Mouse (Mus musculus) G1E-ER4 (cell line): ENCODE results near the gene Arntl2. TPM values are rescaled to one million over a fixed set of nuclear protein-coding genes. Genes with fewer than 3 reads are reported as not detected.

Experiments
- GATA1 ChIP-seq: IDR thresholded peaks from one replicate; pipeline ENCODE4 v1.8.0; 2012; ENCODE audit warnings: low read length, inconsistent platforms
- polyA plus RNA-seq: library from polyadenylated mRNA; stranded (reverse); fragments of >175 nt; gene quantifications from 2 replicates; pipeline ENCODE4 v1.2.3, GENCODE M21; 2012

The Arntl2 gene
- polyA plus RNA-seq = not detected in 2 replicates

- TF ChIP-seq GATA1 = no peak
These were observed at the start of gene Arntl2 for GRCm38 (mm10) chr6:146795924-146796545. Gene Arntl2 (plus strand): TSS chr6:146796055.

GRCm38 (mm10) chr6:146746577-146746976 is 49.3 kb upstream of the Arntl2 start:
- TF ChIP-seq GATA1 = no peak

- no peak for TF ChIP-seq GATA1
These were observed 48.8 kb upstream of the Arntl2 start for GRCm38 (mm10) chr6:146747057-146747456.

- no peak for TF ChIP-seq GATA1
These were observed 47.6 kb upstream of the Arntl2 start for GRCm38 (mm10) chr6:146748271-146748670.

GRCm38 (mm10) chr6:146751671-146752070 is 44.2 kb upstream of the Arntl2 start:
- TF ChIP-seq GATA1 = no peak

- TF ChIP-seq GATA1 = no peak
These were observed 43.7 kb upstream of the Arntl2 start for GRCm38 (mm10) chr6:146752178-146752577.

GRCm38 (mm10) chr6:146752612-146753011 is 43.2 kb upstream of the Arntl2 start:
- TF ChIP-seq GATA1 = no peak

GRCm38 (mm10) chr6:146753560-146754160 is 42.2 kb upstream of the Arntl2 start:
- no peak for TF ChIP-seq GATA1

GRCm38 (mm10) chr6:146755136-146755535 is 40.7 kb upstream of the Arntl2 start:
- peak; percentile 57 for TF ChIP-seq GATA1

GRCm38 (mm10) chr6:146755679-146756078 is 40.2 kb upstream of the Arntl2 start:
- no peak for TF ChIP-seq GATA1

- no peak for TF ChIP-seq GATA1
These were observed 36.8 kb upstream of the Arntl2 start for GRCm38 (mm10) chr6:146759027-146759426.

- no peak for TF ChIP-seq GATA1
These were observed 35.8 kb upstream of the Arntl2 start for GRCm38 (mm10) chr6:146760022-146760421.

GRCm38 (mm10) chr6:146760736-146761135 is 35.1 kb upstream of the Arntl2 start:
- TF ChIP-seq GATA1 = no peak

- no peak for TF ChIP-seq GATA1
These were observed 33.5 kb upstream of the Arntl2 start for GRCm38 (mm10) chr6:146762264-146762898.

GRCm38 (mm10) chr6:146764593-146764992 is 31.3 kb upstream of the Arntl2 start:
- TF ChIP-seq GATA1 = no peak

GRCm38 (mm10) chr6:146765270-146765669 is 30.6 kb upstream of the Arntl2 start:
- TF ChIP-seq GATA1 = no peak
